Mouse (Mus musculus) retina, embryonic 14.5 days (tissue): ENCODE results near the gene 1700001P01Rik.
"Not testable (repeated sequence)": the region's sequence is repeated elsewhere in the genome, so short reads cannot be mapped to it uniquely, and the experiment has no call there.

ENCODE experiments used
- DNase-seq: peaks from one replicate; pipeline ENCODE4 v3.0.0-alpha.2; 2015; ENCODE audit warnings: low spot score

1700001P01Rik gene

DNA sequence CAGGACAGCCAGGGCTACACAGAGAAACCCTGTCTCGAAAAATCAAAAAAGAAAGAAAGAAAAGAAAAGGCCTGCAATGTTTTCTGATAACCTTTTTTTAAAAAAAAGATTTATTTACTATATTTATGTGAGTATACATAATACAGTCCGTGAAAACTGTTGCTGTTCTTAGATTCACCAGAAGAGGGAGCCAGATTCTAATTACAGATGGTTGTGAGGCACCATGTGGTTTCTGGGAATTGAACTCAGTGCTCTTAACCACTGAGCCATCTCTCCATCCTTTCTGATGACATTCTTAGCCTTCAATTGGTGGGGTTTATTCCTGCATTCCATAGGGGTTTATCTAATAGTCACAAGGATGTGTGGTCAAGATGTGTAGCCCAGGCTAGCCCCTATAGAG, 17.4 kb upstream of the 1700001P01Rik start:
- peak; percentile 82 for DNase-seq

DNA sequence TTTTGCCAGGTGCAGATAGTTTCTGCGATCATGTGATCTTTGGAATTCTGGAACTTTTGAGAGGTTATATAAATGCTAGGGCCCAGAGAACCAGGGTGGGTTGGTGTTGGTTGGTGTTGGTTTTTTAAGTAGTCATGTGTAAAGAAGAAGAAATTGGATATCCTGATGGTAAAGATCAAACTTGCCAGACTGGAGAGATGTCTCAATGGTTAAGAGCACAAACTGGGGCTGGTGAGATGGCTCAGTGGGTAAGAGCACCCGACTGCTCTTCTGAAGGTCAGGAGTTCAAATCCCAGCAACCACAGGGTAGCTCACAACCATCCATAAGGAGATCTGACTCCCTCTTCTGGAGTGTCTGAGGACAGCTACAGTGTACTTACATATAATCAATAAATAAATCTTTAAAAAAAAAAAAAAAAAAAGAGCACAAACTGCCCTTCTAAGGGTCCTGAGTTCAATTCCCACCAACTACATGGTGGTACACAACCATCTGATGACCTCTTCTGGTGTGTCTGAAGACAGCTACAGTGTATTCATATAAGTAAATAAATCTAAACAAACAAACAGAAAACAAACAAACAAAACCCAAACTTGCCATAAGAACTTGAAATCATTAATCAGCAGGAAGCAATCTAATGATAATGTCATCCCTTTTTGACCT, 15.2 kb upstream of the 1700001P01Rik start:
- DNase-seq, result not testable (repeated sequence)

DNA sequence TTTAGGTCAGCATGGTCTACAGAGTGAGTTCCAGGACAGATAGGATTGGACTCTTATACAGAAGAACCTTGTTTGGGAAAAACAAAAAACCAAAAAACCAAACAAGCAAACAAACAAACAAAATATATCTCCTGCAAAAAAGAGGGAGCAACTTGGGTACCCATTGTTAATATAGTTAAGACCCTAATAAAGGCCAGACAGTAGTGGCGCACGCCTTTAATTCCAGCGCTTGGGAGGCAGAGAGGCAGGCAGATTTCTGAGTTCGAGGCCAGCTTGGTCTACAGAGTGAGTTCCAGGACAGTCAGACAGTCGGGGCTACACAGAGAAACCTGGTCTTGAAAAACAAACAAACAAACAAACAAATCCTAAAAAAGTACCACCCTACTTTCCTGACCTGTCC, 14.0 kb upstream of the 1700001P01Rik start:
- no peak for DNase-seq

DNA sequence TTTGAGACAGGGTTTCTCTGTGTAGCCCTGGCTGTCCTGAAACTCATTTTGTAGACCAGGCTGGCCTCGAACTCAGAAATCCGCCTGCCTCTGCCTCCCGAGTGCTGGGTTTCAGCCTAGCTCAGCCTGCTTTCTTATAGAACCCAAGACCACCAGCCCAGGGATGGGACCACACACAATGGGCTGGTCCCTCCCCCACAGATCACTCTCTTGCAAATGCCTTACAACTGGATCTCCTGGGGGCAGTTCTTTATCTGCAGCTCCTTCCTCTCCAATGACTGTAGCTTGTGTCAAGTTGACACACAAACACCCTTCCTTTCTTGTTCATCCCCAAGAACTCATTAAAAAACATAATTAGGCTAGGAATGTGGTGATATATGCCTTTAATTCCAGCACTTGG, 12.2 kb upstream of the 1700001P01Rik start:
- DNase-seq, result no peak

DNA sequence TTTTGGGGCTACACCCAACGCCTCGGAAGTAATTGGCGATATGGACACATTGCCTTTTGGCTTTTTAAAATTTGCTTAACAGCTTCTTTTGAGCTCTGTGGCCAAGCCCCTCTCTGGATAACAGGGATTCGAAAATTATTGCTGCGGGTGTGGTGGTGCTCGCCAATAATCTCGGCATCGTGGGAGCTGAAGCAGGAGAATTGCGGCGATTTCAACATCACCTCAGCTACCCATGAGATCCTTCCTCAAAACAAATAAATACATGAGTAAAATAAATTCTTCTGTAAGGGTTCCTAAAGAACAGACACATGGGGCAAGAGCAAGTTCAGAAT, 6.8 kb upstream of the 1700001P01Rik start:
- DNase-seq, result no peak

DNA sequence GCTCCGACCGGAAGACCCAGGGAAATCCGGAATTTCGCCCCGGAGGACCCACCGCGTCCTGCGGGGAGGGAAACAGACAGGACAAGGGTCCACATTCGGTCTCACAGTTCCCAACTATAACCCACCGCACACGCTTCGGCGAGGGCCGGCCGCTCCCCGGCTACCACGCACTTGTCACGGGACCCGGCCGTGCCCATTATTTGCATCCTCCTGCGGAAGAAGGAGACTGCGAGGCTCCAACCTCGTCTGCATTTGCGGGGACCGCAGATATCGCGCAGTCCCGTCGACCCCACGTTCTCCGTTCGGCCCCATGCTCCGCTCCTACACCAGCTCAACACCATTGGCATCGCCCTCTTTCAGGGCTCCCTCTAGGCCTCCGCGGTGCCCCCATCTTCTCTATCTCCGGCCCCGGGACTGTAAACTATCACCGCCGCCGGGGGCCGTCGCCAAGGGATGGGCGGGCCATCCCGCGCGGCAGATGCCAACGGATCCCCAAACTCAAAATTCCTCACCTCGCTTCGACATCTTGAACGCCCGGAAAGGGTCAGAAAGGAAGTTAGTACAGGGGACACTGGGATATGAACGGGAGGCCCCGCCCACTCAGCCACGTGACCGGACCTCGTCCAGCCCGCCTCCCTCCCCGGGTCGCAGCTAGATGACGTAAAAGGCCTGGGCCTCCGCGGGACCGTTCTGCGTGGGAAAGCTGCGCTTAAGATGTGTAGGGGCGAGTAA, 6.3 kb upstream of the 1700001P01Rik start, which contains the start of gene Rpl23:
Rpl23 (minus strand) TSS at position 606 of the 732 bp plus-strand sequence.
- DNase-seq, result peak; percentile 99

DNA sequence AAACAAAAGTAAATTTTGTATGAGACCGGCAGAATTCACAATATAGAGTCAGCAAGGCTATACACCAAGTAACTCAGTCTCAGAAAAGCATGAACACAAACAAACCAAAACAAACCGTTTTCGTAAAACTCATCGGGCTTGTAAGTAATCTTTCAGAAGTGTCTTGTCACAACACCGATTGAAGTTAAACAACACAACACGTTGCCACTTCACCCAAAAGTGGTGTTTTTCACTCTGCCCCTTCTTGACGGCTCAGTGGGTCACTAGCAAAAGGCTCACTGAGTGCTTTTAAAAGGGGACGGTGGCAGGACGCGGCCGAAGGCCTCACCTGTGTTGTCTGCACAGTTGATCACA, 5.7 kb upstream of the 1700001P01Rik start:
- DNase-seq, result no peak

DNA sequence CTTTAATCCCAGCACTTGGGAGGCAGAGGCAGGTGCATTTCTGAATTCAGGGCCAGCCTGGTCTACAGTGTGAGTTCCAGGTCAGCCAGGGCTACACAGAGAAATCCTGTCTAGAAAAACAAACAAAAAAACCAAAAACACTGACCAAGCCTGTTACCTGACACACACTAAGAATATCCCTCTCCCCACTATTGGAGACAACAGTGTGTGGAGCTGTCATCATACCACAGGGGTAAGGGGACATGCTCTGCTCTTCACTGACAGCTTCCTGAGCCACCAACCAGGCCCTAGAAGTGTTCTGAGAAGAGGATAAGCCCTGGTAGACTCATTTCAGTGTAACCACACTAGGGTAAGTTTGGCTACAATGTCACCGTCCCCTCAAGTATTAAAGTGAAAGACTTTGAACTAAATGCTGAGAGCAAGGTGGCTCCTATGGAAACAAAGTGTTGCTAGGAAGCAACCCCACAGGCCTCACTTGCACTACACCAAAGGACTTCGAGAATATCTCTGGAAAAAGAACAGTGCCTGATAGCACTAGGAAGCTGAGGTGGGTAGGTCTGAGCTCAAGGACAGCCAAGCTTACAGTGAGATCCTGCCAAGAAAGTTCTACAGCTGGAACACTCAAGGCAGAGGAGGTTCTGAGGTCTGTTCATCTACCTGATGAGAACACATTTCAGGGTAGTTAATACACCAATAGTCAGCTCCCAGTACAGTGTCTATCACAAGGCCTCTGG, 4.4 kb upstream of the 1700001P01Rik start:
- no peak for DNase-seq

DNA sequence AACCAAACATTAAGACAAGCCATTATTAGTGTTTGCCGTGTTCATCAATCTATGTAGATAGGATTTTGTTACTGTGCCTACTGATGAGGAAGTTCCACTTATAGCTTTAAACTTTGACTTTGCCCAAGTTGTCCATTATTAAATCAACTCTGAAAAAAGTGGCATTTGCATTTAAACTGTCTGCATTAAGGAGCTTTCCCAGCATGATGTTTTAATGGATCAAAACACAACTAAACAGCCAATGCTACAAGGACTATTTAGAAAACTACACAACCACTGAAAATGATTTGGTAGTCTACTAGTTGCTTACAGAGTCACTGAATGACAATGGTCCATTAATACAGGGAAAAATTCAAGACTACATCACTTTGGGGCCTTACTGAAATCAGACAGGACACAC, 3.2 kb upstream of the 1700001P01Rik start:
- no peak for DNase-seq

DNA sequence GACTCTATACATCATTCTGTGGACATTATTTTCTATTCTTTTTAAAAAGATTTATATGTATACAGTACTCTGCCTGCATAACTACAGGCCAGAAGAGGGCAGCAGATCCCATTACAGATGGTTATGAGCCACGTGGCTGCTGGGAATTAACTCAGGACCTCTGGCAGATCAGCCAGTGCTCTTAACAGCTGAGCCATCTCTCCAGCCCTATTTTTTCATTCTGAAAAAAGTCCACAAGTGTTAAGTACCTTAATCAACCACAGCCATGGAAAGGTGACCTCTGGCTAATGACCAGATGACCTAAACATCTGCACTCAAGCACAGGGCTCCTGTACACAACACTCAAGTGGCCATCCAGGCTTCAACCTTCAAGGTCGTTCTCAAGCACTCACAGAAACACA, 1.4 kb upstream of the 1700001P01Rik start:
- peak; percentile 49 for DNase-seq

DNA sequence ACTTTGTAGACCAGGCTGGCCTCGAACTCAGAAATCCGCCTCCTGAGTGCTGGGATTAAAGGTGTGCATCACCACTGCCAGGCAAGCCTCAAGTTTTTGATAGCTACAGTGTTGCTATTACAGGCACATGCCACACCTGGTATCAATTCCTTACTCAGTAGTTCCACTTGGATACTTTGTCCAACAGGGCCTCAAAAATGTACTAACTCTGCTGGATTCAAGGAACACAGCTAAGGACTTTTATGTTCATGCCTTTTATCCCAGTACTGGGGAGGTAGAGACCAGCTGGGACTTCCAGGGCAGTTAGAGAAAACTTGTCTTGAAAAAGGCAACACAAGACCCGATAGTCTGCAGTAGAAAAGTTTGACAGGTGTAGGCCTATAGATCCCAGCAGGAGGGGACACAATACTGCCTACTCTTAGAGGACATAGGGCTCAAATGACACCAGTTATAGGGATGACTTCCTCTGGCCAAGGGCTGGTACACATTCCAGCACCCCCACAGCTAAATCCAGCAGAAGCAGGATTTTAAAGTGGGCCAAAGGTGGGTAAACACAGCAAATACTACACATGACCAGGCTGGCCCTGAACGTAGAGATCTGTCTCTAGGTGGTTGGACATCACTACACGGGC, 895 bp upstream of the 1700001P01Rik start:
- no peak for DNase-seq

DNA sequence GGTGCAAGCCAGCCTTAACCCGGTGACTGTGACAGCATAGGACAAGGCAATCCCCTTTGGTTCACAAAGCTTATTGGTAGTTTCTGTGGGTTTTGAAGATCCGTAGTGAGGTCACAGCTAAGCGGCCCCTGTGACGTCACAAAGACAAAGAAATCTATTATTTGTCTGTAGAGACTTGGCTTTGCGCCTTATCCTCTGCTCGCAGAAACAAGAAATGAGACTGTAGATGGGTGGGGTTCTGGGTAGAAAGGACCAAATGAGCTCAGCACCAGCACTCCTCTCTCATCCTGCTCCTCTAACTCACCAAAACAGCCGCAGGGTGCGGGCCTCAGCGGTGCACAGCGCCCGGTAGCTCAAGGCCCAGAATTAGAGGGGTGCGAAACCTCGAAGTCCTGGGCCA, 532 bp downstream of the 1700001P01Rik start:
- no peak for DNase-seq

DNA sequence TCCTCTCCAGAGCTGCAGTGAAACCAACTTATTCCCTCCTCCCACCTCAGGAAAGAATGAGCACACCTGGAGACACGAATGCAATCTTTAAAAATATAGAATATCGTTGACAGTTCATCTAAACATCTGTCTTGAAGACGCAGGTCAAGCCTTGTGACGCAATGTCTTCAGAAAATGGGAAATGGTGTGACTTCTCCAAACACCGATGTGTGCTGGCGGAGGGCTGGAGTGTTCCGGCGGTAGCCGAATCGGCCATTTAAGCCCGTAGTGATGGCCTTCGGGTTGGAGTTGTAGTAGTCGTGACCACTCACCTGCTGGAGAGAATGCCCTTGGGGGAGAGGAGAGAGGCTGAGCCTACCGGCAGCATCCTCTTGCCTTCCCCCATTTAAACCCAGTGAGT, 4.3 kb downstream of the 1700001P01Rik start:
- no peak for DNase-seq

DNA sequence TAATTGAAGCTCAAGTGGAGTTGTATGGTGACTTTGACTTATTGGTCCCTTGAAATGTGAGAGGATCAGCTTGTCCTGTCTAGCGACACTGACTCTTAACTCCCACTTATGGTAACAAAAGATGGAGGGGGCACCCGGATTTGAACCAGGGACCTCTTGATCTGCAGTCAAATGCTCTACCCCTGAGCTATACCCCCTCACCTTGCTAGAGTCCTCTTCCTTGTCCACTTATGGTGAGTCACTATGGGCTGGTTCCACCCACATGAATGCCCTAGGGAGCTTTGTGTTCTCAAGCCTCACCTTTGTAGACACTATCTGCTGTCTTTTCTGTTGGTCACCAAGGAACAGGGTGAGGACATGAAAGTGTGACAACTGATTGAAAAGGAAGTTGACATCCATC, 6.0 kb downstream of the 1700001P01Rik start:
- no peak for DNase-seq

DNA sequence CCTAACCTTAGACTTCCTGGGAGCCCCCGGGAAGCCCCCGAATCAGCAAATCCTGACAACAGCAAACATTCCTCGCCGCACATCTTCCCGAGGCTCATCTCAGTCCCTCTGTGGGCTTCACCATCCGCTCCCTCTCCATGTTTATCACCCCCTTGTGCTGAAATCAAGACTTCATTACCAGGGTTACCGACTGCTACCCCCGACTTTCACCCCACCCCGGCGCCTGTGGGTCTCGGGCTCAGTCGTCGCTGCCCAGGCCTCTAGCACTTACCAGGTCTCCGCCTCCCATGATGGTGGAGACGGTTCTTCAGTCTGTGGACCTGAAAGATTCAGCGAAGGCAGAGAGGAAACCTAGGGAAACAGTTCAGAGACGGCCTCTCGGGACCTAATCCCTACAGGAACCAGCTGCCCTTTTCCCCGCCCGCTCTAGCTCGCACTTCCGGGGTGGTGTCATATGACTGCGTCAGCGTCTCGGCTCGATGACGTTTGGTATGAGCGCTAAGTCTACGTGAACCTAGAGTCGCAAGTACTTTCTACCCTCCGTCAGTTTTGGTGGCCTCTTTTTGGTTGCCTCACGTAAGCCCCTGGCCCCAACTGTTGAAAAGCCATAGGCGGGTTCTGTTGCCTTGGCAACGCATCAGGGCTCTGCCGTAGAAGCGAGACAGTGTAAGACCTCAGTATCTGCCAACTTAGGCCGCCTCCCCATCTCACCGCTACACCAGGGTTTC, 9.4 kb downstream of the 1700001P01Rik start, which contains the start of gene Cwc25:
Cwc25 (minus strand) TSS at position 403 of the 728 bp plus-strand sequence.
- peak; percentile 97 for DNase-seq

DNA sequence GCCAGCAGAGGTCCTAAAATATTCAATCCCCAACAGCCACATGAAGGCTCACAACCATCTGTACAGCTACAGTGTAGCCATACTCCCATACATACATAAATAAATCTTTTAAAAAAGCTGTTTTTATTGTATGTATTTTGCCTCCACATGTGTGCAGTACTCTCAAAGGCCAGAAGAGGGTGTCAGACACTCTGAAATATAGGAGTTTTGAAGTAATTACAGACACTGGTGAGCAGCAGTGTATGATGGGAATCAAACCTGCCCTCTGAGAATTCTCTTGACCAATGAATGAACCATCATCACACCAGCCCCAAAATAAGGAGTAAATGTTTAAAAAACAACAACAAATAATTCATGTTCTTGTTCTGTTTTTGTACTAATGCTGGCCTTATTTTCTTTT, 14.1 kb downstream of the 1700001P01Rik start:
- DNase-seq, result no peak

DNA sequence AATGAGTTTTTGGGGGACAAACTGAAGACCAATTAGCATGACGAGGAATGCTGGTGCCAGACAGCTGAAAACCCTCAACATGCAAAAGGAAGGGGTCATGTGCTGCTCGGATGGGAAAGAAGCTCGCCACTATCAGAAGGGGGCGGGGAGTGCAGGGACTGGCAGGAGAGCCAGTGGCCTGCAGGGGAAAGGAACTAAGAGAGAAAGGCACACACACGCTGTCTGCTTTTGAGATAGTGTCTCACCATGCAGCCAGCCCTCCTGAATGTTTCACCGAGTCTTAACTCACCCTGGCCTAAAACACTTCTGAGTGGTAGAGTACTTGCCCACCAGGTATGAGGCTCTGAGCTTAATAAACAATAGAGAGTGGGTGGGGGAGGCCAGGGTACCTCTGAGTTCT, 16.8 kb downstream of the 1700001P01Rik start:
- no peak for DNase-seq

DNA sequence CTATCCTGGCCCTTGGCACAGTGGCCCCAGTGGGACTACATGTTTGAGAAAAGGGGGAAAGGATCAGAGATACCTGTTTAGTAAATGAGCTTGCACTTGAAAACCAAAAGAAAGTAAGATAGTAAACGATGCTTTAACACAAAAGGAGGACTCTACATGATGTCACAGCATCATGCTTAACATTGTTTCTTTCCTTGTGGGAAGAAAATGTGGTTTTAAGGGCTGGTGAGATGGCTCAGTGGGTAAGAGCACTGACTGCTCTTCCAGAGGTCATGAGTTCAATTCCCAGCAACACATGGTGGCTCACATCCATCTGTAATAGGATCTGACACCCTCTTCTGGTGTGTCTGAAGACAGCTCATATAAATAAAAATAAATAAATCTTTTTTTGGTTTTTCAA, 17.6 kb downstream of the 1700001P01Rik start:
- no peak for DNase-seq

DNA sequence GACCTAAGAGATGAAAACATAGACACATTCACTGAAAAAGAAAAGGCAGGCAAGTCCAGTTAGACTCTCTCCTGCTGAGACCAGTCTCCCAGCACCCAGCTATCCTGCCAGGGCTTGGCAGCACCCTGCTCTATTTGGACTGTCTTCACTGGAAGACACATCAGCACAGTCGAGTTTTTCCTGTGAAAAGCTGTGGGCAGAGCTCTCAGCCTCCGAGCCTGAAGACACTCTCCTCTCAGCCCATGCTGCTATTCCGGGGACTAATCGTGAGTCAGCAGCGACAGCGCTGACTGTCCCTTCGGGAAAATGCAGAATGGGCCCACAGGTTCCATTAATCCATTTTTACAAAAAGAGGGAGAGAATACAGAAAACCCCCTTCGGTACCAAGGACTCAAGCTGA, 22.4 kb downstream of the 1700001P01Rik start:
- no peak for DNase-seq

DNA sequence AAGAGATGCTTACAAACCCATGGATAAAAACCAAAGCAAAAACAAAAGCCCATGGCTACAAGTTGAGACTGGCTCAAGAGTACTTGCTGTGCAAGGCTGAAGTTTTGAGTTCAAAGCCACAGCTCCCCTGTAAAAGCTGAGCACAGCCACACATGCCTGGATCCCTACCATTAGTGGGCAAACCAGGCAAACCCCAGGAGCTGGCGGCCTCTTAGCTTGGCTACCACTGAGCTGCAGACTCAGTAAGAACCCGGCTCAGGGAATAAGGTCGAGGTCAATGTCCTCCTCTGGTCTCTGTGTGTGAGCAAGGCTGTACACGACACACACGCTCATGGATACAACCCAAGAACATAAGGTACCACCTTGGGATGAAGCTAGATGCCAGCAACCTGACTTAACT, 27.2 kb downstream of the 1700001P01Rik start:
- no peak for DNase-seq

DNA sequence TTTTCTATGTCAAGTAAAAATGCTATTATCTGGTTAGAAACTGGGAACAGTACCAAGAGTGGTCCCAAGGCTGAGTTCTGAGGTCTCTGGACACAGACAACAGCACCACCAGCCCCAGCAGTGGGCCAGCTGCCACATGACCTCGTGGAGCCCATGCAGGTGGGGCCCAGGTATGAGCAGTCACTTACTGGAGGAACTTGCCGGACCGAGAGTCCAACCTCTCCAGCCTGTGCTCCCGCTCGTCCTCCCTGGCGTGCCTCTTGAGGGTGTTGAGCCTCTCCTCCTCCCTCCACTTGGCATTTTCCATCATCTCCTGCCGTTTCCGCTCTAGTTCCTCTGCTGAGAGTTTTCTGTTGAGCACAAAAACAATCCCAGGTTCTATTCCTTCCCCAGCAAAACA, 27.9 kb downstream of the 1700001P01Rik start:
- no peak for DNase-seq

DNA sequence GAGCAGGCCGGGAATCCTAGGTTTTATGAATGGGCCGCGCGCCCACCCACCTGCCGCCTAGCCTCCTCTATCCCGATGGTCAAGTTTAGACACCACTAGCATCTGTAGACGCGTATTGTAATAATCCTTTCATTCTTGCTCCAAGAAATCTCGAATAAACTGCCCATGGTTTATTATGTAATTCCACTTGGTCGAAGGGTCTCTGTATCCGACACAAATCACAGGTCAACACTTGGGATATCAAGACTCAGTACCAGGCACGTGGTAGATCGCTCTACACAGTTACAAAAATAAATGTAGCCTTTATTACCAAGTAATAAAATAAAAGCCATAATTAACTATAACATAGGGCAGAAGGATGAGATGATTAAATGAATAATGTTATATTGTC, 30.4 kb downstream of the 1700001P01Rik start:
- no peak for DNase-seq
